Mouse (Mus musculus) adrenal gland, postnatal 36 days (tissue): Measurements from ENCODE around the gene Guca2a. TPM values are rescaled to one million over a fixed set of nuclear protein-coding genes. Genes with fewer than 3 reads are reported as not detected.
"Not testable (repeated sequence)": the region's sequence is repeated elsewhere in the genome, so short reads cannot be mapped to it uniquely, and the experiment has no call there.

Experiments used
- DNase-seq, 2 experiments: peaks; one replicate each; pipeline ENCODE4 v3.0.0; 2021; ENCODE audit warnings: mixed read lengths in 1 of 2
- long read RNA-seq, 2 experiments: library from polyadenylated mRNA; stranded (forward); transcript quantifications; one replicate each; pipeline ENCODE4 v2.0.0; 2021; ENCODE audit warnings: borderline sequencing depth in 2 of 2
- total RNA-seq, 2 experiments: library from RNA; stranded (reverse); gene quantifications; 2 replicates each; pipeline ENCODE4 v1.2.3; 2021

The Guca2a gene
- total RNA-seq, result not detected
- long read RNA-seq, experiment 1, result 0 reads
- long read RNA-seq, experiment 2, result 0 reads

DNA sequence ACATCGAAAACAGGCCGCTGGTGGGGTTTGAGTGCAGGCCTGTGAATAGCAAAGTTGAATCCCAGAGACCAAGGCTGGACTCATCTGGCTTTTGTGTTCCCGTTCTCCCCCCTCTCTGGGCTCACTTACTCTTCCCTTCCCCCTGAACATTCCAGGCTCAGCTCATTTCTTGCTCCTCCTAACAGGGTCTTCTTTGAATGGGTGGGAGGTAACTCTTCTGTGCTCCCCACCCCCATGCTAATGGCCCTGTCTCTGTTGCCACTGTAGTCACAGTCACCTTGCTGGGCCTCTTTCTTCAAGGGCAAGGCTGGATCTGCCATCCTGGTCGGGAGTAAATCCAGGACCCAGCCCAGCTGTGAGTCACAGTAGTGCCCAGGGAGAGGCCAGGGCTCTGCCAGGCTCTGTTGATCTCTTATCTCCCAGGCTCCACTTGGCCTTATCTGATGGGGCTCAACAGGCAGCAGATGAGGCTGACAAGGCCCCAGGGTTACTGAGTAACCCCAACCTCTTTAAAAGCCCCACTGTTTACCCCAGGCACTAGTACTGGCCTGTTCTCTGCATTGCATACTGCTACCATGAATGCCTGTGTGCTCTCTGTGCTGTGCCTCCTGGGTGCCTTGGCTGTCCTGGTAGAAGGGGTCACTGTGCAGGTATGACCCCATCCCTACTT, at the start of gene Guca2a:
Gene Guca2a, plus strand, starts transcription at position 529 of the 670 bp plus-strand sequence.
- peak; percentile 74 to 78 for DNase-seq

DNA sequence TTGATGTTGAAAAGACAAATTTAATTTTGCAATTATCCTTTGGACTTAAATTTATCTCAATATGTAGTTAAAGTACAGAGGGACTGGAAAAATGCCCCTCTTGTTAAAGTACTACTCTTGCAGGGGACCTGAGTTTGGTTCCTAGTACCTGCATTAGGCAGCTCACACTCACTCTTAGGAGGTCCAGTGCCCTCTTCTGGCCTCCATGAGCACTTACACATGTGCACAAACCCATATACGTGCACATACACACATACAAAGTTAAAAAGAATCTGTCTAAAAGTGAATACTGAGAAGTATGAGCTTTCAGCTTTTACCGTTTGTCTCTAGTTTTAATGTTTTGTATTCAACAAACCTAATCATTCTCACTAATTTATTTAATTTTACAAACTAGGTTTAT, 49.5 kb upstream of the Guca2a start:
- DNase-seq, result no peak

DNA sequence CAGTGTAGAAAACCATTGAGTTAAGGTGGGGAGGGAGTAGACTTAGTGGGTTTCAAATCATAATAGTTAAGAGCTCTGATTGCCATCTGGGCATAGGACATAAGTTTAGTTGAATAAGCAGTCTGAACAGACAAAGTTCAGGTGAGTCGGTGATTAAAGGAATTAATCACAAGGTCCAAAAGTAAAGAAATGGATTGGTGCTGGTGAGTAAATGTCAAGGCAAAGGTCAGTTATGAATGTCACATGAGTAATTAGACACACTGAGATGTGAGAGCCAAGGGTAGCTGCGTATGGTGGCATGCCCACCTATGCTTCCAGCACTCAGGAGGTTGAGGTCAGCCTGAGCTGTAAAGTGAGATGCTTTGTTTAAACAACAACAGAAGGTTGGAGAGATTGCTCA, 48.1 kb upstream of the Guca2a start:
- no peak for DNase-seq

- DNase-seq, result no peak
These were observed 47.5 kb upstream of the Guca2a start for GRCm38 (mm10) chr4:119590027-119590426.

- no peak for DNase-seq
These were observed 45.0 kb upstream of the Guca2a start for GRCm38 (mm10) chr4:119592479-119592878.

DNA sequence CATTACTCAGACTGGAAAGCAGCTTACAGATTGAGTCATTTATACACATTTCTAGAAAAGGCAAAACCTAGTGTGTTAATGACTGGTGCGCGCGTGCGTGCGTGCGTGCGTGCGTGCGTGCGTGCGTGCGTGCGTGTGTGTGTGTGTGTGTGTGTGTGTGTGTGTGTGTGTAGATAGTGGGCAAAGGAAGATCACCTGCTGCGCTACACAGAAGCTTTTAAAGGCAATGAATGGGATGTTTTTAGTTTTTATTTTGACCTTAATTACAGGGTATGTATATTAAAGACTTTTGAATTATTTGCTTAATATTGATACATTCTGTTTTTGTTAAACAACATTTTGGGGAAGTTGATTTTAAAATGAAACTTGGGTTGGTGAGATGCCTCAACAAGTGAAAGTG, 43.2 kb upstream of the Guca2a start:
- no peak for DNase-seq

- DNase-seq, result no peak
These were observed 37.9 kb upstream of the Guca2a start for GRCm38 (mm10) chr4:119599605-119600004.

DNA sequence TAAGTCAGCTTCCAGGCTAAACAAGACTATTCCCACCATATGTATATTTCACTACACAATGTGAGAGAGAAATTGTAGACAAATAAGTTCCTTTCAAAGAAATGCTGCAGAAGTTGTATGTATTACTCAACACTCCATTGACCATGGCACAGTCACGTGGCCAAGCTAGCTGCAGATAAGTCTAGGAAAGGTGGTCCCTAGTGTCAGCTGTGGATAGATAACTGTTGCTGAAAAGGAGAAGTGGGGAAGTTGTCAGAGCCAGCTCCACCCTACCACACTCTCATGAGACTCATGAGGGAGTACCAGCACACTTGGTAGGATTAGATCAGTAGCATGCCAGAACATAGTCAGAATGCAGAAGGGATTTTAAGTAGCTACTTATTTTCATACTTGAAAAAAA, 28.0 kb upstream of the Guca2a start:
- no peak for DNase-seq

GRCm38 (mm10) chr4:119614078-119614477, 23.4 kb upstream of the Guca2a start:
- DNase-seq, result no peak

DNA sequence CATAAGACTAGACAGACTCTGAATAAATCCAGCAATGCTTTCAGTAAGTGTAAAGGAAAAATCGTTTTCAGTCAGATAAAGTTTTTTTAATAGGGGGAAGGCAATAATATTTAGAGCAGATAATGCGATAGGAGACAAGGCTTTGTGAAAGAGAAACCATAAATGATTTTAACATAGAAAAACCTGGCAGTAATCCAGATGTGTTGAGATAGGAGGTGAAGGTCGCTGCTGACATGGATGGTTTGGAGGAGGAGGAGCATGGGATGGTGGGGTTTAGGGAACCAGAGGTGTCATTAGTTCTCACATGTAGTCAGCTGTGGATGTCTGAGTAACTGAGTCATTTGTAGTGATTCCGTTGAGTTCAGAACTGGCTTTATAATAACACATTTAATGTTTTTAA, 22.8 kb upstream of the Guca2a start:
- no peak for DNase-seq

DNA sequence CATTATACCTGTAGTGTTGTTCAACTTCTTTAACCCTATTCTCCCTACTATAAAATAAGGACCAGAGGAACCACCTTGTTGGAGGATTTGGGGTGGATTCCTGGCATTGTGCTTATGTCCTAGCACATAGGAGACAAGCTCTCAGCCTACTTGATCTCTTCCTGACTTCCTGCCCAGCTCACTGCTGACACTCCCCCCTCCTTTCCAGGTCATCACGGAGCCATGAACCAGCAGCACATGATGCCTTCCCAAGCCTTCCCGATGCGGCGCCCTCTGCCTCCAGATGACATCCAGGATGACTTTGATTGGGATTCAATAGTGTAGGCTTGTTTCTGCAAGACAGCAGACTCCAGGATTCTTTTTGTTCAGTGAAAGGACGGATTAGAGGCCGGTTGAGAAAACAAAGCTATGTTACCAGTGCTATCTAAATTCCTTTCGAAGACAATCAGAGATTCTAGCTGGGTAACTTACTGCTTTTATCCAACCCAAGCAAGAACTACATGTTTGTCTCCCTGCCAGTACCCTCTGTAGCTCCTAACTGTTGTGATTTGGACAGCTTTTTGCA, 11.3 kb upstream of the Guca2a start:
- no peak for DNase-seq

- no peak for DNase-seq
These were observed 10.6 kb upstream of the Guca2a start for GRCm38 (mm10) chr4:119626876-119627275.

DNA sequence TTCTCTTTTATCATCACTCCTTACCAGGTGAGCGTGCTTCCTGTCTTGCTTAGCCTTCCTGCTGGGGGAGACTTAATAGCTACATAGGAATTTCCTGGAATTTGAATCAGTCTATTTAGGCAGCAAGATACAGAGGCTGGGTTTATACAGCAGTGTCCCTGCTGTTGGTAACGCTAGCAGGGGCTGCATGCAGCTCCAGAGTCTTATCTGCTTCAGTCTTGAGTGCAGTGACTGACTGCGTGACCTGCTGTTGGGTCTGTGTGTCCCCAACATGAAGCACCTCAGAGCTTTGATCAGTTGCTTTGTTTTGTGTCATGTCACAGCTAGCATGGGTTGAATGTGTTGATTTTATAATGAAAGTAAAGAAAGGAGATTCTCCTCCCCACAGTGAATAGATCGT, 10.2 kb upstream of the Guca2a start:
- no peak for DNase-seq

DNA sequence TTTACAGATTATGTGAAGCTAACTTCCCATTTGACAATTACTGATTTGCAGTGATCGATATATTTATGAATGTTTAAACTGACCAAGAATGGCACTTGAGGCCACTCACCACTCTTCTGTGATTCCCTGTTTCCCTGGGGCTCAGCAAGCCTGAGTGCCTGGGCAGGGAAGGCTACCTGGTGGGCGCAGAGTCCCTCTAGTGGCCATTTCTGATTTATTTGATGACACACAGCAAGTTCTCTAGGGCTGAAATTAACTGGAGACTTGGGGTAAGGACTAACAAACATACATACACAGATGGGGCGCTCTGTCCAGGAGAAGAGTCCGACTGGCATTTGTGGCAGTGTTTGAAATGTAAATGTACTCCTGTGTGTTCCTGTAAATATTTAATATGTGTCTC, 9.1 kb upstream of the Guca2a start:
- DNase-seq, result not testable (repeated sequence)

- peak in 1 of 2 experiments; percentile 72 for DNase-seq
These were observed 6.2 kb upstream of the Guca2a start for GRCm38 (mm10) chr4:119631115-119631919.

GRCm38 (mm10) chr4:119632721-119633120, 4.8 kb upstream of the Guca2a start:
- no peak for DNase-seq

DNA sequence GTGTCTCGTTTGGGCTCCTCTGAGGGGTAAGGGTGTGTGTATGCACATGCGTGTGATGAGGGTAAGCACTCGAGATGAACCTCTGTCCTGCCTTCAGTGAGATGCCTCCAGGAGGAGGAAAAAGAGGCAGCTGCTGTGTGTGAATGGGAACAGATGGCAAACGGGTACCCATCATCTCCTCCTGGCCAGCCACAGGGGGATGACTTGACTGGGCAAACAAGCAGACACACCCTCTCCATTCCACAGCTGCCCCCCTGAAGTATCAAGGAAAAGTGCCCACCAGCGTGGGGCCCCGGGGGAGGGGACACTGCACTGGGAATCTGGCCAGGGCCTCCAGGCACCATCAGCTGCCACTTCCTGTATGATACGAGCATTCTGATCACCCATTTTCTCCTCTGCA, 4.2 kb upstream of the Guca2a start:
- no peak for DNase-seq

- DNase-seq, result no peak
These were observed 3.6 kb upstream of the Guca2a start for GRCm38 (mm10) chr4:119633948-119634347.

DNA sequence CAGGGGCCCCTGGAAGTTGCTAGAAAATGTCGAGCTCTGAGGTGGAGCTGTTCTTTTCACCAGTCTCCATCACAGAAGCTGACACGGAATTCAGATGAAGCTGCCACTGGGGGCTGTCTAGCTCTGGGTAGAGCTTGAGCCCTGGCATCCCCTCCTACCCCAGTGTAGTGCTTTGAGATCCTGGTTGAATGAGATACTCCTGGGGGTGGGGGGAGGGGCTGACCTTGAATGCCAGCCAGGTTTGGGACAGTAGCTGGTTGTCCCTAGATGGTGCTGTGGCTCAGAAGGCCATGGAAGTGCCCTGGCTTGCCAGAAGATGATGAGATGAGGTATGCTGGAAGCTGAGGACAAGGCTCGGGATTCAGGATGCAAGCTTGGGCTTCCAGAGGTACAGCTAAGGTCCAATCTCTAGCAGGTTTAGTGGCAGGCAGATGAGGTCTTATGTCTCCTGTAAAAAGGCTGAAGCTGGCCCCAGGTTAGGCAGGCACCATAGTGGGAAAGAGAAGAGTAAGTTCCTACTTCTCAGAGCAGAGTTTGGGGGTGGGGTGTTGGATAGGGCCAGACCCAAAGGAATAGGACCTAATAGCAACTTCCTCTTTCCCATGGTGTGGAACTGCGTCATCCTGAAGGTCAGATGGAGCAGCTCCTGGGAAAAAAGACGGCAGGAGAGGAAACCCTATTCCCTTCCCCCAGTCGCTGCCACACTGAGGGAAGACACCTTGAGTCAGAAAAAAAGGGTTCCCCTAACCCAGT, 2.4 kb upstream of the Guca2a start:
- DNase-seq, result no peak

GRCm38 (mm10) chr4:119635686-119636085, 1.8 kb upstream of the Guca2a start:
- DNase-seq, result no peak

DNA sequence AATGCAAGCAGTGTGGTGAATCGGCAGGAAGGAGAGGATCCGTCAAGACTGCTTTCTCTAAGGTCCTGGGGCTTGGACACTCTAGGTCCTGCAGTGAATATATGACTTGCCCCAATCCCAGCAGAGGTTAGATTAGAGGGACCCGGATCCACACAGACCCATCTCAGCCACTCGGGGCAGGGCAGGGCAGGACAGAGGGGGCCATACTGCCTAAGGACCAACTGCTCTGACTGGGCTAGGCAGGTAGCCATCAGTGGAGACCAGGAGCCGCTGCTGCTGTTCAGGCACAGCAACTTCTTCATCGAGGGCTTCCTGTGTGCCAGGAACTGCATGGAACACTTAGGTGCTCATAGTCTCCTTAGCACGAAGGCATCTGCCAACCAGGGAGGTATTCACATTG, 773 bp upstream of the Guca2a start:
- DNase-seq, result no peak

- DNase-seq, result no peak
These were observed 442 bp downstream of the Guca2a start for GRCm38 (mm10) chr4:119637946-119638345.

- DNase-seq, result no peak
These were observed 1.2 kb downstream of the Guca2a start for GRCm38 (mm10) chr4:119638656-119639055.
